Mouse (Mus musculus): ENCODE measurements around the gene Adgrg5. TPM values are rescaled to one million over a fixed set of nuclear protein-coding genes. Genes with fewer than 3 reads are reported as not detected.

Gene Adgrg5
- polyA plus RNA-seq, 1 experiment from 2014 or later = 0.39 TPM

DNA sequence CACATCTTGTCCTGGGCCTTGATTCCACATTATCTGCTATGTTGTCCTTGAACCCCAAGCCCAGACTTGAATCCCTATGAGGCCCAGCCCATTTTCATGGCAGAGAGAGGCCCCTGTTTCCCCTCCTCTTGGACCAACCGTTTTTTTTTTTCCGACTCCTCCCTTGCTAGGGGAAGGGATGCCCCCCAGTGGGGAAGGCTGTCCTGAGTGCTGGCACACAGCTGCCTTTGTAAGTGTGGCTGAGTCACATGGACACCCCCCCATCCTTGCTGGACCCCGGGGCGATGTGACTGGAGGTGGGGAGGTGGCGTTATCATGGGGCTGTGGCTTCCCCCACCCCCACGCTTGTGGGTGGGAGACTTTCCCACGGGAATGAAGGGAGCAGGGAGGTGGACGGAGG lies 57.5 kb downstream of the Adgrg5 start:
- peaks cover 66% of the 10 kb centered on the region for H3K4me1 ChIP-seq (ENCODE audit: control insufficient read depth, low read depth, low read length)
- no peak overlapping the region for H3K9ac ChIP-seq (ENCODE audit: low read depth, low read length)

DNA sequence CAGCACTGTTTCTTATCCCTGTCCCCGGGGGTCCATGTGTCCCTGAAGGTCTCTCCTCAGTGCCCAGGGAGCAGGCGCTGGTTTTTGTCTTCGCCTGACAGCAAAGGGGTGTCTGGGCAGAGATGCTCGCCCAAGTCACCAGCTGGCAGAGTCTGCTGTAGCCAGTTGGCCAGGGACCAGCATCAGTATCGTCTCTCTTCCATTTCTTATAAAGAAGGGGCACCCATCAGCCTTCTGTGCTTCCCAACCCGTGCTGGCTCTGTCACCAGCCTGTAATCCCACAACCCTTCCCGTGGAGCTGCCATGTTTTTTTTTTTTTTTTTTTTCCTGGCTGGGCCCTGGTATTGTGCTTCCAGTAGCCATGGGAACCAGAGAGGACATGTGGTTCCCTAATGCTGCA lies 58.4 kb downstream of the Adgrg5 start:
- Histone ChIP-seq H3K27me3 (ENCODE audit: control insufficient read depth, insufficient read depth, low read depth, low read length) (no peaks in the 10 kb centered on the region), H3K36me3 (ENCODE audit: control insufficient read depth, insufficient read depth) (no peaks in the 10 kb centered on the region), H3K4me2 (ENCODE audit: low read depth, low read length) (no peak overlapping the region), H3K4me1 (ENCODE audit: control insufficient read depth, low read depth, low read length) (peaks cover 64% of the 10 kb centered on the region), H3K27ac (ENCODE audit: low read length) (no peak overlapping the region), H3K9me3 (replicated peaks; ENCODE audit: control insufficient read depth, low read length) (no peaks in the 10 kb centered on the region), H3K9ac (ENCODE audit: low read depth, low read length) (no peak overlapping the region), H3K4me3 (ENCODE audit: low read depth, low read length) (no peak overlapping the region)
- 64% methylated on average over 7 of the region's 7 CpGs for WGBS (ENCODE audit: insufficient replicate concordance)
- ATAC-seq (ENCODE audit: low read depth) = no peak

More for the DNA sequence above, 57.5 kb downstream of the Adgrg5 start:
- 17% methylated on average over 8 of the region's 8 CpGs for WGBS (ENCODE audit: insufficient replicate concordance)
- Histone ChIP-seq H3K4me2 (ENCODE audit: low read depth, low read length) (no peak overlapping the region), H3K27ac (ENCODE audit: low read length) (no peak overlapping the region), H3K36me3 (ENCODE audit: control insufficient read depth, insufficient read depth) (no peaks in the 10 kb centered on the region), H3K4me3 (ENCODE audit: low read depth, low read length) (no peak overlapping the region), H3K9me3 (replicated peaks; ENCODE audit: control insufficient read depth, low read length) (no peaks in the 10 kb centered on the region), H3K27me3 (ENCODE audit: control insufficient read depth, insufficient read depth, low read depth, low read length) (no peaks in the 10 kb centered on the region; the same call in 1 of the 2 replicates)
- no peak for ATAC-seq (ENCODE audit: low read depth)

DNA sequence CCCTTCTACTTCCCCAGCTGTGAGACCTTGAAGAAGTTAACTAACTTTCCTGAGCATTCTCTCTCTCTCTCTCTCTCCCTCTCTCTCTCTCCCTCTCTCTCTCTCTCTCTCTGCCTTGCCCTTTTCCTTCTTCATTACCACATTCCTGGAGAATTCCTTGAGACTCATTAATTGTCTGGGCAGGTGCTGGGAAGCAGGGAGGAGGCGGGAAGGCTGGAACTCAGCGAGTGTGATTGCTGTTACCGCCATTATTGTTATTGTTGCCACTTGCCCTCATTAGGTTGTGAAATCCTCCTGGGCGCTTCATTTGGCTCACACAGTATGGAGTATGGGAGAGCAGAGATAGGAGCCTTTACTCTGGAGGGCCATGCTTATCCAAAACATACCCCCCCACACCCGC lies 59.7 kb downstream of the Adgrg5 start:
- Histone ChIP-seq H3K9me3 (replicated peaks; ENCODE audit: control insufficient read depth, low read length) (no peaks in the 10 kb centered on the region), H3K27me3 (ENCODE audit: control insufficient read depth, insufficient read depth, low read depth, low read length) (no peaks in the 10 kb centered on the region), H3K4me1 (ENCODE audit: control insufficient read depth, low read depth, low read length) (peaks cover 65% of the 10 kb centered on the region), H3K36me3 (ENCODE audit: control insufficient read depth, insufficient read depth) (no peaks in the 10 kb centered on the region), H3K4me2 (ENCODE audit: low read depth, low read length) (peak overlapping the region; percentile 74; the same call in 1 of the 2 replicates), H3K4me3 (ENCODE audit: low read depth, low read length) (no peak overlapping the region), H3K27ac (ENCODE audit: low read length) (peak overlapping the region; percentile 96), H3K9ac (ENCODE audit: low read depth, low read length) (no peak overlapping the region)
- WGBS (ENCODE audit: insufficient replicate concordance) = 10% methylated on average over 4 of the region's 5 CpGs
- ATAC-seq (ENCODE audit: low read depth) = peak; percentile 14

DNA sequence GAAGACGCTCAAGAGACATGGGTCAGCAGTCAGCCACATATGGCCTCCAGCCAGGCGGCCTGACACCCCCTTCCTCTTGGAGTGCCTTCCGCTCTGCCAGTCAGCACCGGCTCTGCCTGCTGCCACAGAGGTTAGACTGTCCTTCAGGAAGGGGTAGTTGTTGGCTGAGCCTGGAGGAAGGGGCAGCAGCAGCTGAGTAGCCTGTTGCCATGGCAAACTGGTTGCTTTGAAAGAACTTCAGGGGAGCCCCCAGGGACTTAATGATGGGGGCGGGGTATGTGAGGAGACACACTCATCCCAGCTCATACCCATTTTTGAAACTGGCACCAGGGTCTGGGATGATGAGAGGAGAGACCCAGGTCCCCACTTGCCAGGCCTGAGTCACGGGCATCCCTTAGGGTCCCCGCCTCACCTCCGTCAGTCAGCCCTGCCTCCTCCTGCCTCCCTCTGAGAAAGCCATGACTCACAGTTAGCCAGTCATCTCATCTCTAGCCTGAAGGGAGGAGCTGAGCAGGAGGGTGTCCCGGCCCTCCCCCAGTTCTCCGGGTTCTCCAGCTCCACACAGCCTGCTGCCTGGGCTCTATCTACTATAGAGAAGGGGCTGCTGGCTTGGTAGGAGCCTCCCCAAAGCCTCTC lies 60.5 kb downstream of the Adgrg5 start:
- H3K27ac ChIP-seq (ENCODE audit: low read length) = peak overlapping the region; percentile 96
- WGBS (ENCODE audit: insufficient replicate concordance) = 14% methylated on average over 10 of the region's 10 CpGs
- H3K4me2 ChIP-seq (ENCODE audit: low read depth, low read length) = peak overlapping the region; percentile 74
- no peaks in the 10 kb centered on the region for H3K9me3 ChIP-seq (replicated peaks; ENCODE audit: control insufficient read depth, low read length)
- no peaks in the 10 kb centered on the region for H3K36me3 ChIP-seq (ENCODE audit: control insufficient read depth, insufficient read depth)
- H3K27me3 ChIP-seq (ENCODE audit: control insufficient read depth, insufficient read depth, low read depth, low read length) = no peaks in the 10 kb centered on the region
- ATAC-seq (ENCODE audit: low read depth) = peak; percentile 86
- H3K4me1 ChIP-seq (ENCODE audit: control insufficient read depth, low read depth, low read length) = peaks cover 65% of the 10 kb centered on the region
- peak overlapping the region; percentile 78 for H3K9ac ChIP-seq (ENCODE audit: low read depth, low read length)
- peak overlapping the region; percentile 73 for H3K4me3 ChIP-seq (ENCODE audit: low read depth, low read length)

DNA sequence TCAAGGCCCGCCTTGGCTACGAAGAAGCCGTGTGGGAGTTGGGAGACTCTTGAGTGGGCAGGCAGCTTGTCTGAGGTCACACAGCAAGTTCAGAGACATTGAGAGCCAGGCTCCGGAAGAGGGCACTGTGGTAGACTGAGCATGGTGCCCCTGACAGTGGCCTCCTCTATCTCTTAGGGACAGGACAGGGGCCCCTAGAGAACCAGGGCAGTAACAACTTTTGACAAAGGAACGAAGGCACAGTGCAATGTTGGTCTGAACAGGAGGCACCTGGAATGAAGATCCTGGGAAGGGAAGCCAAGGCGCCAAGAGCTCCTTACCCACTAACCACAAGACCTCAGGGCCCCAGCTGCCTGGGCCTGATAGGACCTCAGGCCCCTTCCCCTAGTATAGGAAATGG lies 61.5 kb downstream of the Adgrg5 start:
- ATAC-seq (ENCODE audit: low read depth) = peak; percentile 79
- H3K4me3 ChIP-seq (ENCODE audit: low read depth, low read length) = peak overlapping the region; percentile 73
- peaks cover 70% of the 10 kb centered on the region for H3K4me1 ChIP-seq (ENCODE audit: control insufficient read depth, low read depth, low read length)
- H3K9ac ChIP-seq (ENCODE audit: low read depth, low read length) = peak overlapping the region; percentile 78
- H3K4me2 ChIP-seq (ENCODE audit: low read depth, low read length) = peak overlapping the region; percentile 74
- H3K9me3 ChIP-seq (replicated peaks; ENCODE audit: control insufficient read depth, low read length) = no peaks in the 10 kb centered on the region
- no peaks in the 10 kb centered on the region for H3K36me3 ChIP-seq (ENCODE audit: control insufficient read depth, insufficient read depth)
- peak overlapping the region; percentile 96 for H3K27ac ChIP-seq (ENCODE audit: low read length)
- 13% methylated on average over 6 of the region's 6 CpGs for WGBS (ENCODE audit: insufficient replicate concordance)
- H3K27me3 ChIP-seq (ENCODE audit: control insufficient read depth, insufficient read depth, low read depth, low read length) = no peaks in the 10 kb centered on the region

DNA sequence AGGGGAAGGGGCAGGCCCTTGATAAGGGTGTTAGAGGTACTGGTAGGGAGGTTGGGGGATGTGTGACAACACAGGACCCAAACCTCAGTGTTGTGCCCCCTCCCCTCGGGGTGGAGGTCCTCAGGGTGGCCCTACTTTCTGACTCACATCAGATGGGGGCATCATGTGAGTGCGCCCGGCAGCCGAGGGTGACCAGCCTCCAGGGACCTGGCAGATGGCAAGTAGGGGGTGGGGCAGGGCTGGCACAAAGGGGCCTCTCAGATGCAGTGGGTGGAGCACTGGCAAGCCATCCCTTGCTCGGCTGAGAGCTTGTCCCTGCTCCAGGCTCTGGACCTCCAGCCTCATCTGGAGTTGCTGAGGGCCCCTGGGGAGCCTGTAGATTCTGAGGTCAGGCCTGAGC lies 63.2 kb downstream of the Adgrg5 start:
- Histone ChIP-seq H3K9ac (ENCODE audit: low read depth, low read length) (peak overlapping the region; percentile 78), H3K4me3 (ENCODE audit: low read depth, low read length) (peak overlapping the region; percentile 73), H3K27ac (ENCODE audit: low read length) (peak overlapping the region; percentile 96), H3K36me3 (ENCODE audit: control insufficient read depth, insufficient read depth) (no peaks in the 10 kb centered on the region), H3K9me3 (replicated peaks; ENCODE audit: control insufficient read depth, low read length) (no peaks in the 10 kb centered on the region), H3K27me3 (ENCODE audit: control insufficient read depth, insufficient read depth, low read depth, low read length) (no peaks in the 10 kb centered on the region), H3K4me2 (ENCODE audit: low read depth, low read length) (peak overlapping the region; percentile 74), H3K4me1 (ENCODE audit: control insufficient read depth, low read depth, low read length) (peaks cover 78% of the 10 kb centered on the region)
- ATAC-seq (ENCODE audit: low read depth) = peak; percentile 15; the same call in 1 of the 2 replicates
- WGBS (ENCODE audit: insufficient replicate concordance) = 13% methylated on average over 5 of the region's 5 CpGs

DNA sequence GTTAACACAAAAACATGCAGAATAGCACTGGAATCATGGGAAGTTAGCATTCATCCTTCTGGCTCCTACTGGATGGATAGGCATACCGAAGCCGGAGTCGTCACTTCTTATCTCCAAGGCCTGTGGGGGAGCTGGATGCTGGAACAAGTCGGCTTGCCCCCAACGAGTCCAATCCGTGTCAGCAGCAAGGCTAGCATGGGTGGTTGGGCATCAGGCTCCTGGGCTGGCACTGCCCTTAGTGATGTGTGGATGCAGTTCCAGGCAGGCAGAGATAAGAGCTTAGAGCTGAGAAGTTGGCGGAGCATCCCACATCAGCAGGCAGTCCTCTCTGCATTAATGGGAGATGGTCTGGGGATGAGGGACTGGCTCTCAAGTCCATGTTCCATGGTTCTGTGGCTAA lies 64.1 kb downstream of the Adgrg5 start:
- Histone ChIP-seq H3K9me3 (replicated peaks; ENCODE audit: control insufficient read depth, low read length) (no peaks in the 10 kb centered on the region), H3K4me3 (ENCODE audit: low read depth, low read length) (peak overlapping the region; percentile 73), H3K9ac (ENCODE audit: low read depth, low read length) (peak overlapping the region; percentile 78), H3K4me1 (ENCODE audit: control insufficient read depth, low read depth, low read length) (peaks cover 84% of the 10 kb centered on the region), H3K4me2 (ENCODE audit: low read depth, low read length) (peak overlapping the region; percentile 74), H3K36me3 (ENCODE audit: control insufficient read depth, insufficient read depth) (no peaks in the 10 kb centered on the region), H3K27ac (ENCODE audit: low read length) (peak overlapping the region; percentile 96; the same call in 1 of the 2 replicates), H3K27me3 (ENCODE audit: control insufficient read depth, insufficient read depth, low read depth, low read length) (no peaks in the 10 kb centered on the region)
- no peak for ATAC-seq (ENCODE audit: low read depth)
- WGBS (ENCODE audit: insufficient replicate concordance) = 14% methylated on average over 7 of the region's 7 CpGs

DNA sequence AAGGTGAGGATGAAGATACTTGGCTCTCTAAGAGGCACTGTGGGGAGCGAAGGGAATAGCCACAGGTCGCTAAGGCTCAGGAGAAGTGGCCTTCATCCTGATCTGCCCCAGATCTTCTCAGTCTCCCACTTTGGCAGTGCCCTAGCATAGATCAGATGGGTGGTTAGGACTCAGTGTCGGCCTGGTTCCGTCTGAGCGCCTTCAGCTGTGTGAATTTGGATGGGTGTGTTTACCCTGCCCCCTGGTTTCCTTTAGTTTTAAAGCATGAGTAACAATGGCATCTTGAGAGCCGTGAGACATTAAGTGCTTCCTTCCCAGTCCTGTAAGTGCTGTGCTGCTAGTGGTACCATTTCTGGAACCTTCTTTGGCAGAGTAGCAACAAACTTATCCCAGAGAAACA lies 65.1 kb downstream of the Adgrg5 start:
- H3K9me3 ChIP-seq (replicated peaks; ENCODE audit: control insufficient read depth, low read length) = no peaks in the 10 kb centered on the region
- 32% methylated on average over 6 of the region's 6 CpGs for WGBS (ENCODE audit: insufficient replicate concordance)
- no peak for ATAC-seq (ENCODE audit: low read depth)
- H3K4me2 ChIP-seq (ENCODE audit: low read depth, low read length) = peak overlapping the region; percentile 3
- peaks cover 84% of the 10 kb centered on the region for H3K4me1 ChIP-seq (ENCODE audit: control insufficient read depth, low read depth, low read length)
- no peak overlapping the region; the same call in 1 of the 2 replicates for H3K9ac ChIP-seq (ENCODE audit: low read depth, low read length)
- no peak overlapping the region for H3K4me3 ChIP-seq (ENCODE audit: low read depth, low read length)
- peak overlapping the region; percentile 38 for H3K27ac ChIP-seq (ENCODE audit: low read length)
- no peaks in the 10 kb centered on the region for H3K27me3 ChIP-seq (ENCODE audit: control insufficient read depth, insufficient read depth, low read depth, low read length)
- H3K36me3 ChIP-seq (ENCODE audit: control insufficient read depth, insufficient read depth) = no peaks in the 10 kb centered on the region

DNA sequence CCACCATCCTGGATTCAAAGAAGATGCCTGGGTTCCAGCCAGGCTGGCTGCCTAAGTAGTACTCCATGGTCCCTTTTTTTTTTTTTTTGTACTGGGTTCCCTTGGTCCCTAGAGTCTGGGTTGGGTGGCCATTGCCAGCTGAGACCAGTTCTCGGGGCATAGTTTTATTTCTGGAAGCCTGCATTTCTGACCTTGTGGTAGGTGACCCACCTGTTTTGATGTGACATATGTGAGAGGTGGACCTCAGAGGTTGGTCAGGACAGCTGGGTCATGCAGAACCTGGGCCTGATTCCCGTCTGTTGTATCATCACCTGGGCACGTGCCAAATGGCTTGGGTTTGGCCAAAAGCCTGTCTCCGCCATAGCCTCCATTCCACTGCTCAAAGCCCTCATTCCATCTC lies 66.2 kb downstream of the Adgrg5 start:
- peaks cover 2% of the 10 kb centered on the region; the same call in 1 of the 2 replicates for H3K36me3 ChIP-seq (ENCODE audit: control insufficient read depth, insufficient read depth)

More for the DNA sequence above, 66.2 kb downstream of the Adgrg5 start:
- no peak for ATAC-seq (ENCODE audit: low read depth)
- 74% methylated on average over 4 of the region's 4 CpGs for WGBS (ENCODE audit: insufficient replicate concordance)
- no peak overlapping the region for H3K27ac ChIP-seq (ENCODE audit: low read length)
- H3K9me3 ChIP-seq (replicated peaks; ENCODE audit: control insufficient read depth, low read length) = no peaks in the 10 kb centered on the region
- H3K4me2 ChIP-seq (ENCODE audit: low read depth, low read length) = no peak overlapping the region
- H3K27me3 ChIP-seq (ENCODE audit: control insufficient read depth, insufficient read depth, low read depth, low read length) = no peaks in the 10 kb centered on the region
- peaks cover 86% of the 10 kb centered on the region for H3K4me1 ChIP-seq (ENCODE audit: control insufficient read depth, low read depth, low read length)
- no peak overlapping the region for H3K9ac ChIP-seq (ENCODE audit: low read depth, low read length)
- H3K4me3 ChIP-seq (ENCODE audit: low read depth, low read length) = no peak overlapping the region
